ENCODE assay signal across 15 mouse cellular contexts in the genomic region with DNA sequence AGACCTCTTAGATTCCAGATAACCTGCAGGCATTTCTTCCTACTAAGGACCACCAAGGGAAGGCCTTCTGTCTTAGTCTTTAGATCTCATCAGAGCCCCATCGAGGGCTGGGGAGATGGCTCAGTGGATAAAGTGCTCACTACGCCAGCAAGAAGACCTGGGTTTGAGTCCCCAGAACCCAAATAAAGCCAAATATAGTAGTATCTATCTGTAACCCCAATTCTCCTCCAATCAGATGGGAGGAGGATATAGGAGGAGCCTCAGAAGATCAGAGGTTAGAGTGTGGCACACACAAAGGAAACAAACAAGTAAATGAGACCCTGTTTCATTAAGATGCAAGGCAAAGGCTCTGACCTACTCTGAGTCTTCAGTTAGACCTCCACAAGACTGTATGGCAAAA. TPM values are rescaled to one million over a fixed set of nuclear protein-coding genes. Genes with fewer than 3 reads are reported as not detected.
DNase-seq lines count a peak whose midpoint lies in the region; ATAC-seq and TF ChIP-seq lines count a peak whose summit lies in the region.
"Had no signal": no experiment of that assay in that cellular context is flagged by ENCODE, and none has a peak within 500 bp of the region (broad histone marks: within the 10 kb centered on the region; RNA-seq: fewer than 3 reads in every experiment).

No protein-coding gene starts in this region.

- H3K36me3 ChIP-seq in heart, embryonic 12.5 days, result no peaks in the 10 kb centered on the region
- no peaks in the 10 kb centered on the region for H3K36me3 ChIP-seq in liver, postnatal 0 days (replicated peaks; ENCODE audit: insufficient read depth, low read length)
- H3K36me3 ChIP-seq: intestine, embryonic 15.5 days; limb, embryonic 15.5 days; neural tube, embryonic 13.5 days had no signal

- H3K4me3 ChIP-seq in heart, embryonic 12.5 days, result no peak overlapping the region
- H3K4me3 ChIP-seq in liver, postnatal 0 days (ENCODE audit: low read depth, low read length), result no peak overlapping the region
- H3K4me3 ChIP-seq: intestine, embryonic 15.5 days; limb, embryonic 15.5 days; neural tube, embryonic 13.5 days had no signal

- no peak overlapping the region for H3K9ac ChIP-seq in heart, embryonic 12.5 days
- H3K9ac ChIP-seq in liver, postnatal 0 days (replicated peaks), result no peak overlapping the region
- H3K9ac ChIP-seq: intestine, embryonic 15.5 days; limb, embryonic 15.5 days; neural tube, embryonic 13.5 days had no signal

- peak overlapping the region; percentile 46; the same call in 1 of the 2 replicates for H3K27ac ChIP-seq in heart, embryonic 12.5 days (ENCODE audit: poor library complexity, severe bottlenecking)
- H3K27ac ChIP-seq in liver, postnatal 0 days (ENCODE audit: low read depth), result peak overlapping the region; percentile 81

- DNase-seq in heart, postnatal 25 days (ENCODE audit: low spot score), result no peak
- DNase-seq in thymus, postnatal 0 days (ENCODE audit: low spot score), result peak; percentile 69
- no peak for DNase-seq in thymus, adult 18-20 months
- DNase-seq in liver, postnatal 0 days, result no peak
- DNase-seq in kidney, adult 11 months, result no peak
- no peak for DNase-seq in cerebellum, adult 11-12 months
- DNase-seq in gastrocnemius, adult 18-20 months (ENCODE audit: low spot score), result no peak
- DNase-seq: cerebellum, postnatal 10 days; heart, postnatal 36 days; kidney, postnatal 36 days had no signal

- H3K4me1 ChIP-seq in heart, embryonic 12.5 days (replicated peaks), result peaks cover 86% of the 10 kb centered on the region
- H3K4me1 ChIP-seq in liver, postnatal 0 days (ENCODE audit: insufficient read depth), result peaks cover 34% of the 10 kb centered on the region

- TF ChIP-seq EP300 in liver, postnatal 0 days (IDR thresholded peaks at IDR 0.05; ENCODE audit: low read depth), result no peak

- H3K4me2 ChIP-seq in heart, embryonic 12.5 days, result no peak overlapping the region
- no peak overlapping the region for H3K4me2 ChIP-seq in liver, postnatal 0 days (ENCODE audit: low read depth, low read length)
- H3K4me2 ChIP-seq: intestine, embryonic 15.5 days; limb, embryonic 15.5 days; neural tube, embryonic 13.5 days had no signal

- H3K9me3 ChIP-seq in heart, embryonic 12.5 days (replicated peaks), result no peaks in the 10 kb centered on the region
- H3K9me3 ChIP-seq in liver, postnatal 0 days (ENCODE audit: low read length), result no peaks in the 10 kb centered on the region
- H3K9me3 ChIP-seq: intestine, embryonic 15.5 days; limb, embryonic 15.5 days; neural tube, embryonic 13.5 days had no signal

- no peaks in the 10 kb centered on the region for H3K27me3 ChIP-seq in heart, embryonic 12.5 days (replicated peaks)
- H3K27me3 ChIP-seq in liver, postnatal 0 days (ENCODE audit: insufficient read depth, low read length), result no peaks in the 10 kb centered on the region
- H3K27me3 ChIP-seq: intestine, embryonic 15.5 days; limb, embryonic 15.5 days; neural tube, embryonic 13.5 days had no signal

- TF ChIP-seq CTCF in liver, postnatal 0 days (IDR thresholded peaks at IDR 0.05; ENCODE audit: low read depth), result no peak

- 64% methylated on average over 2 of the region's 2 CpGs for WGBS in heart, embryonic 12.5 days
- 53% methylated on average over 2 of the region's 2 CpGs for WGBS in liver, postnatal 0 days (ENCODE audit: insufficient replicate concordance)

- no peak for ATAC-seq in heart, embryonic 12.5 days (ENCODE audit: insufficient number of reproducible peaks, low FRiP score)
- no peak for ATAC-seq in liver, postnatal 0 days
- ATAC-seq: midbrain, embryonic 16.5 days had no signal

- intact Hi-C loops in heart, postnatal 25 days (cut with DNase I), result no loop called here

RNA-seq across cellular contexts. Expression of a gene that starts 36.4 kb away (rescaled TPM):
- polyA plus RNA-seq in heart, embryonic 12.5 days (2016; fragmentation: Nextera tagmentation; extraction: Ambion mirVana), result 17.3 and 17.4 TPM in 2 replicates
- 10 to 100 TPM; 61.6 to 70.0 TPM for total RNA-seq in heart, postnatal 25 days (2021)
- polyA plus RNA-seq in thymus, postnatal 0 days (2015; fragmentation: Nextera tagmentation; extraction: Ambion mirVana), result 55.9 and 58.5 TPM in 2 replicates
- polyA plus RNA-seq in liver, postnatal 0 days (2015; fragmentation: Nextera tagmentation; extraction: Ambion mirVana), result 2.9 and 3.9 TPM in 2 replicates
- 100 to 1,000 TPM; 118 to 125 TPM for total RNA-seq in gastrocnemius, adult 18-20 months (2021)
